Mouse (Mus musculus) induced T-regulatory cell, adult 2 months (primary cell): Measurements from ENCODE around the gene Tor1aip2.

Experiments
- DNase-seq: peaks from one replicate; pipeline ENCODE4 v3.0.0-alpha.2; 2012; ENCODE audit warnings: low read depth

Tor1aip2 gene

DNA sequence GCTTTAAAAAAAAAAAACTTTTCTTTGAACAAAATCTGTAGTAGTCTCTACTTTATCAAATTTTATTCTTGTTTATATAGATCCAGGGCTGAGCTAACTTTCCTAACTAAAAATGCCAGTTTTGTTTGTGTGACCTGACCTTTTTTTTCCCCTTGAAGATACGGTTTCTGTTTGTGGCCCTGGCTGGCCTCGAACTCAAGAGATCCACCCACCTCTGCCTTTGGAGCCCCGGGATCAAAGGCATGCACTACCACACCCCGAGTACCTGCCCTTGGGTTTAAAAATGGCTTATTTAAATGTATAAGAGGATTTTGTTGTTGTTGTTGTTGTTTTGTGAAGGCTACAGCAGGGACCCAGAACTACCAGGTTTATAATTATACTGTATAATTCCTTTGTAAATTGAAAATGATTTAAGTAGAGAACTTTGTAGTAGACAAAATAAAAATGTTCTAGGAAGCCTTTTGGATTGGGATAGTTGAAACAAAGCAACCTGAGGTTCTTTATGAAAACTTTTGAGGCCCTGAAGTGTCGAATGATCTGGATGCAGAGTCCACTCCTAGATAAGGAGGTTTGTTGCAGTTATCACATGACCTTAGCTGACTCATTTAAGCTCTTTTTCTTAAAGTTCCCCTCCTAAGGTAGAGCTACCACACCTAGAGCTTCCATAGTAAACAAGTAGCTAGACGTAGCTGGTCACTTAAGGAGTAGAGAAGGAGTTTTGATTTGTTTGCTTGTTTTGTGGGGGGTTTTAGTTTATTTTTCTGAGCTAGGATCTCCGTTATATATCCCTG lies 6.4 kb downstream of the Tor1aip2 start:
- DNase-seq = peak; percentile 57

DNA sequence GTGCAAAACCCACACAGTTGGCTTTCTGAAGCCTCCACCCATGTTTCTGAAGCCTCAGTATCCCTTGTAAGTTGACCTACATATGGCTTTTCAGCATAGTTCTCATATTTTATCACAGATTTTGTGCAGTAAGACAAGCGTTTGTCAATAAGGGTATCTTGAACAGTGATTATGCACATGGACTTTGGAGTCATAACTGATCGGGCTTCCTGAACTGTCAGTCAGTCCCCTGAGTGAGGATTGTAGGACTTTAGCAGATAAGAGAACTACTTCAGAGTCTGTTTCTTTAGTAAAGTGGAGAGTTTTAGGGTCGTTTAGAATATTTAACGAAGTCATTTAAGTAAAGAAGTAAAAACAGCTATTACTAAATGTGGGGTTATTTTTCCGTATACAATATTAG lies 7.3 kb downstream of the Tor1aip2 start:
- no peak for DNase-seq

DNA sequence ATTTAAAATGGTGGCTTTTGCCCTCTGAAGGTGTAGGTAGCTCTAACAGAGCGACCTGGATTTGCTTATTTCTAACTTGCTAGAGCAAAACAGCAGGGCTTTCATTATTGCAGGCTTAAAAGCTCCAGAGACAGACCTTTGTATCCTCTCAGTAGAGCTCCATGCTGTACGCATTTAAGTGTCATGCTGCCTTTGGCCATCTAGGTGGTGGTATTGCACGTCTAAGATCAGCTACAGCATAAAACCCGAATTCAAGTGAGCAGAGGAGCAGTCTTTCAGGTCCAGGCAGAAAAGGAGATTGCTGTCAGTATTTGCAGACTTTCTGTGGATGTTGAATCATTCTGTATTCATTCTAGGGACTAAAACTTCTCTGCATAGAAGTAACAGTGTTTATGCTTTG lies 7.8 kb downstream of the Tor1aip2 start:
- DNase-seq = peak; percentile 81

DNA sequence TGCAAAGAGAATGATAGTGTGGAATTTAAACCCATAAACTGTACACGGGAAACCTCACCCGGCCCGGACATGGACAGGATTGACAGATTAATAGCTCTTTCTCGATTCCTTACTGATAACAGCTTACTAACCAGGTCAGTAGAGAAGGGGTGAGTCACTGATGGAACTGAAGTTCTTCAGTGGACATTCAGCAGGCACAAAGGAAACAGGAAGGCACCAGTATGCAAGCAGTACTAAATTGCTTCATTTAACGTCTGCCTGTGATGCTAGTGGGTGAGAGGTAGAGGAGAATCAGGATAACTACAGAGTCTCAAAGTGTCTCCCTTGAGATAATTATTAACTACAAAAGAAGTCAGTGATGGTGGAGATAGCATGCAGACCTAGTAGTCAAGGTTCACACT lies 9.0 kb downstream of the Tor1aip2 start:
- no peak for DNase-seq

DNA sequence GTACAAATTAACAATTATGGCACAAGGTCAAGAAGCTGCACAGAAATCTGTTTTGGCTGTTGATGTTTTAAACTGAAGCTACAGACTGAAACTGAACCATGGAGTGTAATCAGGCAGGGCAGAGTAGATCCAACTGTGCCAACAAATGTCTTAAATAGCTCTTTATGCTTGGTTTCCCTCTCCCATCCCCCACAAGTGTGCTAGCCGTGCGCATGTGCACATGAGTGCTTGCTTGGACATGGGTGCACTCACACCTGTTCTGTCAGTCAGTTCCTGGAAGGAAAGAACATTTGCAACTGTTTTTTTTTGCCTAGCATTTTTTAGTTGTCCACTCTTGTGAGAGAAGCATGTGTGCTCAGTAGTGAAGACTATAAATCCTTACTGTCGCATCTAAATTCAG lies 11.5 kb downstream of the Tor1aip2 start:
- DNase-seq = no peak

DNA sequence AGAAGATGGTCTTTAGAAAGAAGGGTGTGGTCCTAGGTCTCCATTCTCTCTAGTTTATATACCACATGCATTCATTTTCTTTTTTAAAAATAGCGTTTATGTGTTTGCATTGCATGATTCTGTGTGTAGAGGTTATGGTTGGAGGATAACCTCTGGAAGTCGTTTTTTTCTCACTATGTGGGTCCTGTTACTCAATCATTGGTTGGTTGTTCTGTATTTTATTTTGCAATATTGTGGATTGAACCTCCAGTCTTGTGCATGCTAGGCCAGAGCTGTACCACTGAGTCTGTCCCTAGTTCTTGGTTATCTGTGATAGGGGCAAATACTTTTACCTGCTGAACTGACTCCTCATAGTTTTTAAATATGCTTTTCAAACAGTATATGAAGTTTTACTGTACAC lies 23.0 kb downstream of the Tor1aip2 start:
- DNase-seq = no peak

DNA sequence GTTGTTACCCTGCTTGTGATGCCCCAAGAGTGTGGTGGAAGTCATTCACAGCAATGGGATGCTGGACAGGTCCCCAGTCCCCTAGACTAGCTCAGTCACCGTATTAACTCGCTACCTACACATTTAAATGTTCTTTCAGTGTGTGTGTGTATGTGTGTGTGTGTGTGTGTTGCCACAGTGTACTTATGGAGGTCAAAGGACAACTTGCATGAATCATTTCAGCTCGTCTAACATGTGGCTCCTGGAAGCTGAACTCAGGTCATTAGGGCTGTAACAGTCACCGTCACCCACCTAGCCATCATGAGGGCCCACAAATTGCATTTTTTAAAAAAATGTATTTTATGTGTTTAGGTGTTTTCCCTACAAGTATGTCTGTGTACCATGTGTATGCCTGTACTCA lies 27.0 kb downstream of the Tor1aip2 start:
- DNase-seq = no peak

DNA sequence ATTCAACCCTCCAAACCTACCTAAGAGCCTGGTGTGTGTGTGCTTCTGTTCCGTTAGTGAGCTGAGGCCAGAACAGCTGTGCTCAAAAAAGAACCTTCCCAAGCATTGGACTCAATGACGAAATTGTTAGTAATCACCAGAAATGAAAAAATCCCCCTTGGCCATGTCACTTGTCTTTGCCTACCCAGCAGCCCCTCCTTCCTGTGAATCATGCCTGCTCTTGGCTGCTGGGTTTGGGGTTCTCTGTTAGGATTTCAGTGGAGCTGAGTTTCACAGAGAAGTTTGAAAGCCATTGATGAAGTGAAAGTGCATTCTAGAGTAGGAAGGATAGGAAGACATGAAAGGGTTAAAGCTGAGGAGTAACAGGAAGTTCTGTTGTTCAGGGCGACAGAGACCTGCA lies 30.9 kb downstream of the Tor1aip2 start:
- peak; percentile 19 for DNase-seq

DNA sequence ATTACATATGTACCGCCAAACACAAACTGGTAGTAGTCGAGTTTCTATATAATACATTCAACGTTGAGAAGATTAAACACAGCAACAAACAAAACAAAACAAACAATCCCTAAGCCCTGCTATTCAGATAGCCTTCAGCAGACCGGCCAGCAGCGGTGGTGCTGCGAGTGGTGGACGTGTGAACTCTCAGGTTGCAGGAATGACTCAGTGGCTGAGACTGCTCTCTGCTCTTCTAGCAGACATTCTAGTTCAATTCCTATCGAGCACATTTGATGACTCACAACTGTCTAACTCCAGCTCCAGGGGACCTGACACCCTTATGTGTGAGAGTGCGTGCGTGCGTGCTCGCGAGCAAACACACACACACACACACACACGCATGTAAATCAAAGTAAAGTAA lies 34.9 kb downstream of the Tor1aip2 start:
- DNase-seq = no peak

DNA sequence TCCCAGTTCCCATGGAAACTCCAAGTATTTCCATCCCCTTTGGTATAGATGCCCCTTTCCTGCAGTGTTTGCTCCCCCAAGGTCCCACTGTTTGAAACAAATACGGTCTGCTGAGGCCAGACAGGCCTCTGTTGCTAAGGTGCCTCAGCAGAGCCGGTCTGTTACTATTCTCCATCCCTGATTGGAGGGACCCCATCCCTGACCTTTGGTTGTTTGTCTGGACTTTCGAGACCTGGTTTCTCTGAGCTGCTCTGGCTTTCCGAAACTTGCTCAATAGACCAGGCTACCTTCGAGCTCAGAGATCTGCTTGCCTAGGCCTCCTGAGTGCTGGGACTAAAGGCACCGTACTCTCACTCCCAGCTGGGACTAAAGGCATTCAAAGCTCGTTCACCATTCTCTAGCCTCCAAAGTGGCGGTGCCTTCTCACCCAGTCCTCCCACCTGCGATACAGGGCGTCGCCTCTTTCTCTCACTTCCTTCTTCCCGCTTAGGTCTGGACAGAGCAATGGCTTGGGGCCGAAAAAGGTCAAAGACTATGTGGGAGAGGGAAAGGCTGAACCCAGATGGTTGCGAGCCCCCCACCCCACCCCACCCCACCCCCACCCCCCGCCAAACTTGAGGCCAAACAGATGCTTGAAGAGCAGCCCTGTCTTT lies 38.1 kb downstream of the Tor1aip2 start:
- no peak for DNase-seq

DNA sequence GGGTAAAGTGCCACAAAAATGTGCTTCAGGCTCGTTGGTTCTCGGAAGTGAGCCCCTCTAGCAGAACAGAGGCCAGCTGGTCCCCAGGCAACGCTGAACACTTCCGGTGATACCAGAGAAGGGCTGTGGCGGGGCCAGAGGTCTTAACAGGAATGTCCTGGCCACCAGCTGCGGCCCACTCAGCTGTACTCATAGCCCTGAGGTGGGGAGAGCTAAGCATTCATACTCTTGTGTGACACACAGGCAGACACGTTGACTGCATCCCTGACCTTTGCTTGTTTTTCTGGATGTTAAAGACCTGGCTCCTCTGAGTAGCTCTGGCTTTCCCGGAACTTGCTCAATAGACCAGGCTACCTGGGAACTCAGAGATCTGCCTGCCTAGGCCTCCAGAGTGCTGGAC lies 39.4 kb downstream of the Tor1aip2 start:
- DNase-seq = no peak

DNA sequence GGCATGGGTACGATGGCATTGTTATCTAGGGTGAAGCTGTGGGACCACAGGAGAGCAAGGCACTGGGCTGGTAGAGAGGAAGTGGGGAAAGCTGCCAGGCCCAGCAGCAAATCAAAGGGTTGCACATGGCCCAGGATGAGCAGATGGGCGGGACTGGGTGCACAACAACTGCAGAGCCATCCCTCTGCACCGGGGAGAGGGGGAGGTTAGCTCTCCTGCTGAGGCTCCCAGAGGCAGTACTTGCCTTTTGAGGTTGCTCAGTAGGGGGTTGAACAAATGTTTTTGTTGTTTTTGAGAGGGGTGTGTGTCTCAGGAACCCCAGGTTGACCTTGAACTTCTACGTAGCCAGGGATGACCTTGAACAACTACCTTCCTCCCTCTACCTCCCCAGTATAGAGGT lies 41.3 kb downstream of the Tor1aip2 start:
- DNase-seq = no peak

DNA sequence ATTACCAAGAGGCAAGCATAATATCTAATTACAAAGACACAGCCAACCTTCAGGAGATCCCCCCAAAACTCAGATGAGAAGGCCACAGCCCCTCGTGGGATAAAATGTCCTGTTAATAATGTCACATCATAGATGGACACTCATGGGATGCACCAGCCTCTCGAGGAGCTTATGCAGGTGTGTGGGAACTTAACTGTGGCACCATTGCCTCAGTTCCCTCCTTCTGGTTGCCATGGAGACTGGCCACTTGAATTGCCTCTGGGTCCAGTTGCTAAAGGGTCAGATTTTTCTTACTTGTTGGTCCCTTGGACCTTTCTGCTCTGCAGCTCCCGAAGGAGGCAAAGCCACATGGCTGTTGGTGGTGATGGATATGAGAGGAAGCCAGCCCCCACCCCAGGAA lies 42.5 kb downstream of the Tor1aip2 start:
- DNase-seq = no peak

DNA sequence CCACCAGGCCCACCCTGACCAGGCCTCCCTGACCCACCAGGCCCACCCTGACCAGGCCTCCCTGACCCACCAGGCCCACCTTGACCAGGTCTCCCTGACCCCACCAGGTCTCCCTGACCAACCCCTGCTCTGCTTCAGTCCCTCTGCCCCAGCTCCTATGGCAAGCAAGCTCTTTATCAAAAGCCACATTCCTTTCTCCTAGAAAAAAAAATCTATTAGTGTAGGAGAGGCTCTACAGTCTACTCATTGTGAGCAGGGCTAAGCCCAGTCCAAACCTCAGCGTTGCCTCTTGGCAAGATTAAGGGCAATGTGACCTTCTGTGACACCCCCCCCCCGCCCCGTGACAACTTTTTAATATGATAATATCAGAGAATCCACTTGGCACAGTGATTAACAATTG lies 49.4 kb downstream of the Tor1aip2 start:
- DNase-seq = no peak

DNA sequence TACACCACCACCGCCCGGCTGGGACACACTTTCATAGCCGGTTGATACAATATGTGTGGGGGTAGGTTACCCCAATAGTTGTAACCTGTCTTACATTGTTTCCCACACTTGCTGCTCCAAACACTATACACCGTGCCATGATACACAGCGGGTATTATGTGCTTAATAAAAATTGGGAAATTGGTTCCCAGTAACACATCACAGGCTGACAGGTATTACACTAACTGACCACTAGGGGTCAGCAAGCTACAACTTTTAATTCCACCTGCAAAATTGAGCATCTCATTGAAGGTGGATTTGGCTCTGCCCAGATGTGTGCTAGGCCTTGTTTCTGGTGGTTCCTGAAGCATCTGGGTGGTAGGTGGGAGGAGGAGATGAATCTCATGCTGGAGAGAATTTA lies 50.6 kb downstream of the Tor1aip2 start:
- peak; percentile 72 for DNase-seq

DNA sequence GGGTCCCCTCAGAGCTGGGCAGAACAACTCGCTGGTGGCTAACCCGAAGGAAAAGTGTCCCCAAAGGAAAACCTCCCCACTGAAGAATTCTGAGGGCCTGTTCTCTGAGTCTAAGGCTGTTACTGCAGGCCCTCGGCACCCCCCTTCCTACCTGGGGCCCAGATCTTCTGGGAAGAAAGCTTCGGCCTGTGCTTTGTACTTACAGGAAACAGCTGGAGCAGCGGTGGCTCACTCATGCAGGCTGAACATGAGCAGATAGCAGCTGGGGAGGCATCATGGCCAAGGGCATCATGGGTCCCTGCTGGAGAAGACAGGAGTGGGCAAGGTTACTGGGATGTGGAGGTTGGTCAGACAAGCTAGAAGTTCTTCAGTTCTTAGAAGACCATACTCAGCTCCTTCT lies 52.4 kb downstream of the Tor1aip2 start:
- no peak for DNase-seq

DNA sequence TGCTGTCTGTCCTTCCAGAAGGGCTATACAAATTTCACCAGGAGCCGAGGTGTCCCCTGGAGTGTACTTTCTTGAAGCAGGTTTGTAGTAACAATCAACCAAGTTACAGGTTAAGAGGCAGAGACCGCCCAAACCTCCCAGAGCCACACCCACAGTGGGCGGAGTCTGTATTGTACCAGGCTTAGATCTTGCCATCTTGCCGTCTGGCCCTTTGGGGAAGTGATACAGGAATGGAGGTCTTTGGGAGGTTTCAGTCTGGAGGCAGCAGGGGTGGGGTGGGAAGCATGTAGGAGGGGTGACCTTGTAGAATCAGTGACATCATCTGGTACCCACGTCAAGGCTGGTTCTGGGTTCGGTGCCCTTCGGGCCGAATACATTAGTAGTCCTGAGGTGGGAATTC lies 54.4 kb downstream of the Tor1aip2 start:
- DNase-seq = no peak

DNA sequence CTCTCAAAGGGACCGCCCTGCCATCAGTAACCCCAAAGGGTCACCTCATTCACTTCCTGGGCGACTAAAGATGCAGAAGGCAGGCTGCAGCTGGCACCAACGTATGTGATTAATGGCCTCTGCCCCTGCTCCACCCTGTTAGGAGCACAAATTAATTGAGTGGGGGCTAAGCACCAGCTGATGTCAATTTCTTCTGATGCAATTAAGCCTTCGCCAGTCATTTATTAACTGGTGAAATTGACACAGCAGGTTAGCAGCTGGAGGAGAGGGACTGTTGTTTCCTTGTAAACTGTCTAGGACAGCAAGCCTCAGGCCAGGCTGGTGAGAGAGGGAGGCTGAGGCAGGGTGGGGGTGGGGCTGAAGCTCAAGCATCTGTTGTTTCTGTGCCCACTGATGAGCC lies 54.8 kb downstream of the Tor1aip2 start:
- DNase-seq = no peak

DNA sequence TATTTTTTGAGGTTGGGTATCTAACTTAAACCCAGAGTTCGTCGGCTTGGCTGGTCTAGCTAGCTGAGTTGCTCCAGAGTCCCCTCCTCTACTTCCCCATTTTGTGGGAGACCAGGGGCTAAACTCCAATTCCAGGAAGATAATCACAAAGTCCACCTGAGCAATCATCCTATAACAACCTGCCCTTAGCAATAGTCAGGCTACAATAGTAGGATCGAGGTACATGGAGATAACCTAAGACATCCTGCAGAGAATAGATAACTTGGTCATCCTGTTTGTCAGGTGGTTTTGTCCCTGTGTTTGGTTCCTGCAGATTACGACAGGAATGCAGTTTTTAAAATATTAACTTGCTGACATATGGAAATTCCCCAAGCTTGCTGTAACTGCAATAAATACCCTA lies 56.6 kb downstream of the Tor1aip2 start:
- DNase-seq = no peak

DNA sequence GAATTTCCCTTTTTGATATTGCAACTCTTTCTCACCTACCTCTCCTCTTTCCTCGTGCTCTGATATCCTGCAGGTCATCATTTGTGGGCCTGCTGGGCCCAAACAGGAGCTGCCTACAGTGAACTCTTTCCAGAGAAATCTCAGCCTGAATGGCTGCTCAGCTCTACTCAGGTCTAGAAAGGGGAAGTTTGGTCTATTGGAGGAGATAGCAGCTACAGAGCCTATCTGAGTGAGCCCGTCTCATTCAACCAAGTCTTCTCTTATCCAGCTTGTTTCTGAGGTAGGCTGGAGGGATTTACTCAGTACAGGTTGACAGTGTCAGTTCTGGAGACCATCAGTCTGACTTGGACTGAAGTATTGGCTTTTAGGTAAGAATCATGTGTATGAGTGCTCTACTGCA lies 68.6 kb downstream of the Tor1aip2 start:
- no peak for DNase-seq

DNA sequence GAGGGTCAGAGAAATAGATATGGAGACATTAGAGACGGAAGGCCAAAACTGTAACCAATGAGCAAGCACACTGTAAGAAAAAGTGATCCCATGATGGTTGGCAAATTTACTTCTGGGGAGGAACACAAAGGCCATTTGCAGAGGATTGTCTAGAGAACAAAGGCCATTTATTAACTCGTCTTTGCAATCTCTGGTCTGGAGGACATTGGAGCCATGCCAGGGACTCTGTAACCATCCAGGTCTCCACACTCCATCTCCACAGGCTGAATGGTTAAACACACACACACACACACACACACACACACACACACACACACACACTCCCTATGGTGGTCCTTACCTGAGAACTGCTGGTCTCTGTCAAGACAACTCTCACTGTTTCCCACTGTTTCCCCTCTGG lies 70.2 kb downstream of the Tor1aip2 start:
- no peak for DNase-seq

DNA sequence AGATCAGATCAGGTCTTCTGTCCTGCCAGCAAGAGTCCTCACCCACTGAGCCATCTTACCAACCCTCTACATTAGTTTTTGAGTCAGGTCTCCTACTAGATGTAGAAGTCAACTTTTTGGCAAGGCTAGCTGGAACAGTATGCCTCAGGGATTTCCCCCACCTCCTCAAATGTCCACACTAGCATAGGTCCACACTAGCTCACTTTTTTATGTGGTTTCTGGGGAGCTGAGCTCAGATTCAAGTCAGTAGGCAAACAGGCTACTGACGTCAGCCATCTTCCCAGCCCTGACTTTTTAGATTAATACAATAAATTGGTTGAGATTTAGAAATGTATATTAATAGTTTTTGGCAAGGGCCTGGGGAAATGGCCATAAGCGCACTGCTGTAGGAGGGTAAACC lies 72.2 kb downstream of the Tor1aip2 start:
- DNase-seq = peak; percentile 17

DNA sequence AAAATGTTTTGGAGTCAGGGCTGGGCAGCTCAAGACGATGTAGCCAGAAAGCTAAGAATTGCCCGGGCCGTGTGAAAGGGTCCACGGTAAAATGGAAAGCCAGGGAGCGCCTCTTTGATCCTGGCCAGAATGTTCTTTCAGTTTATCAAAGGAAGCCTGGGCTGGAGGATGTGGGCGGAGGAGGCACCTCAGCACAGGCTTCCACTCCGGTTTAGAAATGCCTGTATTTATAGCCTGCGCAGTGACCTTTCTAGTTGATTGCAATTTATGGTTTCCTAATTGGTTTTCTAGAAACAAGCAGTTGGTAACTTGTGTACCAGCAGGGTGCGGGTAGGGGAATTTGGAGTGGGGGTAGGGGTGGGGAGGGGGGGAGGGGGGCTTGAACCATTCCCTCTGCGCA lies 73.2 kb downstream of the Tor1aip2 start:
- DNase-seq = no peak

DNA sequence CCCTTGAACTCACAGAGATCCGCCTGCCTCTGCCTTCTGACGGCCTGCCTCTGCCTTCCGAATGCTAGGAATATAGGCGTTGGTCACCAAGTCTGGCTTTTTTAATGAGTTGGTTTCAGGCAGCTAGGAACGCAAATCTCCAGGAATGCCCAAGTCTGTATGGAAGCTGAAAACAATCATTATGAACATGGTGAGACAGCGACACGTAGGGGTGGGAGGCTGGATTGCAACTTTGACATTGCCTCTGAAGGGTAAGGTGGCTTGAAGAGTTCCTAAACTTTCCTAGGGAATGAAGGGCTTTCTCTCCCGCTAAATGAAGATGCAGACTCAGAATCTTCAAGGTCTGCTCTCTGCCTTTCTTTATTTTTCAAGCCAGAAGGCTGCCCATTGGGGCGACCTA lies 75.9 kb downstream of the Tor1aip2 start:
- DNase-seq = no peak
